Mouse (Mus musculus) inflammation-experienced regulatory T-cells, adult 6 months (primary cell): Measurements from ENCODE around the gene Gpbar1. TPM values are rescaled to one million over a fixed set of nuclear protein-coding genes. Genes with fewer than 3 reads are reported as not detected.
"Not testable (repeated sequence)": the region's sequence is repeated elsewhere in the genome, so short reads cannot be mapped to it uniquely, and the experiment has no call there.

Experiments
- ATAC-seq: one replicate; pipeline ENCODE4 v1.8.0; 2017
- polyA plus RNA-seq, 3 experiments: library from polyadenylated mRNA; unstranded; fragments of 100-300 nt; shearing (Covaris generic); gene quantifications; one replicate each; pipeline ENCODE4 v1.2.1; 2017

Gpbar1 gene
- polyA plus RNA-seq, 3 experiments from 2014 or later: 0.34 TPM; not detected in 2

GRCm38 (mm10) chr1:74326916-74327315, 48.6 kb downstream of the Gpbar1 start:
- not testable (repeated sequence) for ATAC-seq

Other genes with a start within 250 kb of the Gpbar1 start
- 10 to 100 TPM in 2 of 3 experiments, 1 to 10 TPM in 1; 9.1 to 16.3 (median 15.5) TPM for gene Tns1, start 154.1 kb upstream of the Gpbar1 start, polyA plus RNA-seq
- gene Rufy4, start 153.0 kb upstream of the Gpbar1 start, polyA plus RNA-seq: not detected
- under 1 TPM in 1 of 3 experiments, not detected in 2; 0.16 TPM for gene Cxcr2, start 124.6 kb upstream of the Gpbar1 start, polyA plus RNA-seq
- not detected for gene Cxcr1, start 83.9 kb upstream of the Gpbar1 start, polyA plus RNA-seq
- 100 to 1,000 TPM; 611 to 878 (median 637) TPM for gene Arpc2, start 42.5 kb upstream of the Gpbar1 start, polyA plus RNA-seq
- 100 to 1,000 TPM; 150 to 222 (median 210) TPM for gene Aamp, start 6.2 kb downstream of the Gpbar1 start, polyA plus RNA-seq
- gene Pnkd, start 6.4 kb downstream of the Gpbar1 start, polyA plus RNA-seq: 100 to 1,000 TPM in 1 of 3 experiments, 10 to 100 TPM in 2; 90.4 to 101 (median 95.6) TPM
- gene Tmbim1, start 27.1 kb downstream of the Gpbar1 start, polyA plus RNA-seq: 10 to 100 TPM; 15.7 to 27.4 (median 17.9) TPM
- not detected for gene Catip, start 83.6 kb downstream of the Gpbar1 start, polyA plus RNA-seq
- gene Slc11a1, start 96.6 kb downstream of the Gpbar1 start, polyA plus RNA-seq: 1 to 10 TPM in 2 of 3 experiments, under 1 TPM in 1; 0.97 to 1.7 (median 1.3) TPM
- 10 to 100 TPM; 28.8 to 39.0 (median 36.1) TPM for gene Ctdsp1, start 113.0 kb downstream of the Gpbar1 start, polyA plus RNA-seq
- gene Vil1, start 130.8 kb downstream of the Gpbar1 start, polyA plus RNA-seq: under 1 TPM in 2 of 3 experiments, not detected in 1; 0.26 to 0.41 TPM
- 10 to 100 TPM; 39.4 to 72.2 (median 52.6) TPM for gene Cnot9, start 227.5 kb downstream of the Gpbar1 start, polyA plus RNA-seq